Mouse (Mus musculus): ENCODE measurements at regions not wholly inside any gene's neighbourhood (a gene's known extent, or its start where the extent isn't known, plus 50 kb on each side); places are given as distances from the start of the nearest gene placed in this dataset.

DNA sequence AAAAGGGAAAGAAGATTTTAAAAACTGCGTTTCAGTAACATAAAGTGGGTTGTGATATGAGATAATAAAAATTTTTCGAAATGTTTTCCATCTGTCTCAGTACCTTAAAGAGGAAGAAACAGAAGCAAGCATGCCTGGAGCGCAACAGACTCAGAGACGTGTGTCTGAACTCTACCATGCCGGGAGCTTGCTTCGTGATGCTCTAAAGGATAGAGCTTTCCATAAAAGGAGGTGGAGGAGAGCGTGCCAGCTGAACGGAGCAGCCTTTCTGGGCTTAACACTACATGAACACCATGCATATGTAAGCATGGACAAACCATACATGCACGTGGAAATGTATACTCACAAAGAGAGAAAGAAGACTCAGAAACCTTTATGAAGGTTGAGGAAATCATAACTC is 387.5 kb upstream of the Slc7a11 start:
- TF ChIP-seq MAFK (IDR thresholded peaks at IDR 0.05; ENCODE audit: insufficient read depth, low read depth, low read length) (no peak), HCFC1 (IDR thresholded peaks at IDR 0.05; ENCODE audit: borderline replicate concordance, insufficient read depth, low read length) (no peak), ZC3H11A (IDR thresholded peaks at IDR 0.05; ENCODE audit: borderline replicate concordance, low read depth, low read length) (no peak), CHD2 (IDR thresholded peaks at IDR 0.05; ENCODE audit: low read depth, low read length) (no peak), ZNF384 (IDR thresholded peaks at IDR 0.05; ENCODE audit: low read depth, low read length) (no peak)
- H3K4me3 ChIP-seq (ENCODE audit: insufficient read depth in 1 of 2, low read depth in 1 of 2, low read length in 2 of 2, poor library complexity in 1 of 2, severe bottlenecking in 1 of 2), result no peak overlapping the region
- H3K27ac ChIP-seq (ENCODE audit: insufficient read depth, low read depth, low read length, poor library complexity, severe bottlenecking), result no peak overlapping the region
- H3K36me3 ChIP-seq (ENCODE audit: control insufficient read depth, insufficient read depth, low read length, poor library complexity, severe bottlenecking), result no peaks in the 10 kb centered on the region
- H3K9me3 ChIP-seq (ENCODE audit: control insufficient read depth, insufficient read depth, low read depth, low read length), result no peaks in the 10 kb centered on the region
- H3K4me1 ChIP-seq (ENCODE audit: control insufficient read depth in 2 of 2, insufficient read depth in 2 of 2, low read length in 2 of 2, poor library complexity in 1 of 2), result no peaks in the 10 kb centered on the region
- in situ Hi-C loops (cut with MboI; ENCODE audit: low sequenced_read_pairs in 2 of 2, unreplicated experiment in 2 of 2), result no loop called here
- DNase-seq (ENCODE audit: low read depth, low spot score), result no peak
- no peak overlapping the region for H3K9ac ChIP-seq (ENCODE audit: insufficient read depth, low read depth, low read length, poor library complexity, severe bottlenecking)

GRCm38 (mm10) chr3:50842216-50842615 is 382.0 kb upstream of the Noct start:
- no peak overlapping the region for H3K27ac ChIP-seq (ENCODE audit: insufficient read depth, low read depth, low read length, poor library complexity, severe bottlenecking)
- TF ChIP-seq ZC3H11A (IDR thresholded peaks at IDR 0.05; ENCODE audit: borderline replicate concordance, low read depth, low read length) (no peak), ZNF384 (IDR thresholded peaks at IDR 0.05; ENCODE audit: low read depth, low read length) (no peak), MAFK (IDR thresholded peaks at IDR 0.05; ENCODE audit: insufficient read depth, low read depth, low read length) (no peak), CHD2 (IDR thresholded peaks at IDR 0.05; ENCODE audit: low read depth, low read length) (no peak), HCFC1 (IDR thresholded peaks at IDR 0.05; ENCODE audit: borderline replicate concordance, insufficient read depth, low read length) (no peak)
- no peak overlapping the region for H3K9ac ChIP-seq (ENCODE audit: insufficient read depth, low read depth, low read length, poor library complexity, severe bottlenecking)
- H3K36me3 ChIP-seq (ENCODE audit: control insufficient read depth, insufficient read depth, low read length, poor library complexity, severe bottlenecking), result no peaks in the 10 kb centered on the region
- no peaks in the 10 kb centered on the region for H3K9me3 ChIP-seq (ENCODE audit: control insufficient read depth, insufficient read depth, low read depth, low read length)
- H3K4me1 ChIP-seq (ENCODE audit: control insufficient read depth in 2 of 2, insufficient read depth in 2 of 2, low read length in 2 of 2, poor library complexity in 1 of 2), result no peaks in the 10 kb centered on the region
- DNase-seq (ENCODE audit: low read depth, low spot score), result no peak
- in situ Hi-C loops (cut with MboI; ENCODE audit: low sequenced_read_pairs in 2 of 2, unreplicated experiment in 2 of 2), result no loop called here
- H3K4me3 ChIP-seq (ENCODE audit: insufficient read depth in 1 of 2, low read depth in 1 of 2, low read length in 2 of 2, poor library complexity in 1 of 2, severe bottlenecking in 1 of 2), result no peak overlapping the region

DNA sequence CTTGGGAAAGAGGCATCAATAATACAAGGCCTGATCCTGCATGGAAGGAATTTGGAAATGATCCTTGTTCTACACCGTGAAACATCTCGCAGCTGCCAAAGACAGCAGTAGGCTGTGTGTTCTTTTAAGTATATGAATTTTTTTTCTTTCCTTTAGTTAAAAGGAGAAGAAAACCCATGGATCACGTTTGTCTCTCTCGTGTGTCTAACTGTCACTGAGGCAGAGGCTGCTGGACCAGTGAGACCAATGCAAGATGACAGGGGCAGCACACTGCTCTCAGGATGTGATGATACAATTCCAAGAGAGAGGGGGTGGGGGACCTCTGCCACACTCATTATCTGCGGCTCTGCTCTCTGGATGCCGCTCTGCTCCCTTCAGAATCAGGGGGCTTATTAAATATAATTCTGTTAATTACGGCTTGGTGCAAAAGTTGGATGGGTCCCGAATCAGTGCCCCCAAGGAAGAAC is 379.4 kb upstream of the Noct start:
- DNase-seq (ENCODE audit: low read depth, low spot score), result no peak

GRCm38 (mm10) chr3:50845311-50845710 is 378.9 kb upstream of the Noct start:
- Histone ChIP-seq H3K36me3 (ENCODE audit: control insufficient read depth, insufficient read depth, low read length, poor library complexity, severe bottlenecking) (no peaks in the 10 kb centered on the region), H3K4me3 (ENCODE audit: insufficient read depth in 1 of 2, low read depth in 1 of 2, low read length in 2 of 2, poor library complexity in 1 of 2, severe bottlenecking in 1 of 2) (no peak overlapping the region), H3K4me1 (ENCODE audit: control insufficient read depth in 2 of 2, insufficient read depth in 2 of 2, low read length in 2 of 2, poor library complexity in 1 of 2) (no peaks in the 10 kb centered on the region), H3K27ac (ENCODE audit: insufficient read depth, low read depth, low read length, poor library complexity, severe bottlenecking) (no peak overlapping the region), H3K9ac (ENCODE audit: insufficient read depth, low read depth, low read length, poor library complexity, severe bottlenecking) (no peak overlapping the region), H3K9me3 (ENCODE audit: control insufficient read depth, insufficient read depth, low read depth, low read length) (no peaks in the 10 kb centered on the region)
- TF ChIP-seq ZC3H11A (IDR thresholded peaks at IDR 0.05; ENCODE audit: borderline replicate concordance, low read depth, low read length) (no peak), HCFC1 (IDR thresholded peaks at IDR 0.05; ENCODE audit: borderline replicate concordance, insufficient read depth, low read length) (no peak), MAFK (IDR thresholded peaks at IDR 0.05; ENCODE audit: insufficient read depth, low read depth, low read length) (no peak), ZNF384 (IDR thresholded peaks at IDR 0.05; ENCODE audit: low read depth, low read length) (no peak), CHD2 (IDR thresholded peaks at IDR 0.05; ENCODE audit: low read depth, low read length) (no peak)
- in situ Hi-C loops (cut with MboI; ENCODE audit: low sequenced_read_pairs in 2 of 2, unreplicated experiment in 2 of 2), result no loop called here
- DNase-seq (ENCODE audit: low read depth, low spot score), result no peak

More for the DNA sequence above, 379.4 kb upstream of the Noct start:
- no peaks in the 10 kb centered on the region for H3K4me1 ChIP-seq (ENCODE audit: control insufficient read depth in 2 of 2, insufficient read depth in 2 of 2, low read length in 2 of 2, poor library complexity in 1 of 2)
- H3K27ac ChIP-seq (ENCODE audit: insufficient read depth, low read depth, low read length, poor library complexity, severe bottlenecking), result no peak overlapping the region
- no peaks in the 10 kb centered on the region for H3K36me3 ChIP-seq (ENCODE audit: control insufficient read depth, insufficient read depth, low read length, poor library complexity, severe bottlenecking)
- H3K9me3 ChIP-seq (ENCODE audit: control insufficient read depth, insufficient read depth, low read depth, low read length), result no peaks in the 10 kb centered on the region
- H3K9ac ChIP-seq (ENCODE audit: insufficient read depth, low read depth, low read length, poor library complexity, severe bottlenecking), result no peak overlapping the region
- in situ Hi-C loops (cut with MboI; ENCODE audit: low sequenced_read_pairs in 2 of 2, unreplicated experiment in 2 of 2), result no loop called here
- TF ChIP-seq HCFC1 (IDR thresholded peaks at IDR 0.05; ENCODE audit: borderline replicate concordance, insufficient read depth, low read length), result no peak
- TF ChIP-seq CHD2 (IDR thresholded peaks at IDR 0.05; ENCODE audit: low read depth, low read length), result no peak
- no peak for TF ChIP-seq ZNF384 (IDR thresholded peaks at IDR 0.05; ENCODE audit: low read depth, low read length)
- TF ChIP-seq MAFK (IDR thresholded peaks at IDR 0.05; ENCODE audit: insufficient read depth, low read depth, low read length), result no peak
- no peak for TF ChIP-seq ZC3H11A (IDR thresholded peaks at IDR 0.05; ENCODE audit: borderline replicate concordance, low read depth, low read length)
- H3K4me3 ChIP-seq (ENCODE audit: insufficient read depth in 1 of 2, low read depth in 1 of 2, low read length in 2 of 2, poor library complexity in 1 of 2, severe bottlenecking in 1 of 2), result no peak overlapping the region

- no peak for TF ChIP-seq CHD2 (IDR thresholded peaks at IDR 0.05; ENCODE audit: low read depth, low read length)
- TF ChIP-seq ZC3H11A (IDR thresholded peaks at IDR 0.05; ENCODE audit: borderline replicate concordance, low read depth, low read length), result no peak
- no peak for TF ChIP-seq MAFK (IDR thresholded peaks at IDR 0.05; ENCODE audit: insufficient read depth, low read depth, low read length)
- no peak for TF ChIP-seq HCFC1 (IDR thresholded peaks at IDR 0.05; ENCODE audit: borderline replicate concordance, insufficient read depth, low read length)
- no peak for TF ChIP-seq ZNF384 (IDR thresholded peaks at IDR 0.05; ENCODE audit: low read depth, low read length)
- Histone ChIP-seq H3K9me3 (ENCODE audit: control insufficient read depth, insufficient read depth, low read depth, low read length) (no peaks in the 10 kb centered on the region), H3K36me3 (ENCODE audit: control insufficient read depth, insufficient read depth, low read length, poor library complexity, severe bottlenecking) (no peaks in the 10 kb centered on the region), H3K4me3 (ENCODE audit: insufficient read depth in 1 of 2, low read depth in 1 of 2, low read length in 2 of 2, poor library complexity in 1 of 2, severe bottlenecking in 1 of 2) (no peak overlapping the region), H3K9ac (ENCODE audit: insufficient read depth, low read depth, low read length, poor library complexity, severe bottlenecking) (no peak overlapping the region), H3K4me1 (ENCODE audit: control insufficient read depth in 2 of 2, insufficient read depth in 2 of 2, low read length in 2 of 2, poor library complexity in 1 of 2) (no peaks in the 10 kb centered on the region), H3K27ac (ENCODE audit: insufficient read depth, low read depth, low read length, poor library complexity, severe bottlenecking) (no peak overlapping the region)
- in situ Hi-C loops (cut with MboI; ENCODE audit: low sequenced_read_pairs in 2 of 2, unreplicated experiment in 2 of 2), result no loop called here
- no peak for DNase-seq (ENCODE audit: low read depth, low spot score)
Measured at GRCm38 (mm10) chr3:50848528-50848927, 375.7 kb upstream of the Noct start.

Data from ES-E14 (cell line).